ENCODE assay signal across 8 mouse cellular contexts in genomic region chr9:50603189-50603997, GRCm38 (mm10). TPM values are rescaled to one million over a fixed set of nuclear protein-coding genes. Genes with fewer than 3 reads are reported as not detected.
DNase-seq lines count a peak whose midpoint lies in the region; ATAC-seq and TF ChIP-seq lines count a peak whose summit lies in the region.

TSS of gene Sdhd (minus strand) at chr9:50603812.
TSS of gene Timm8b (plus strand) at chr9:50603910.

- peak in 1 of 2 experiments; percentile 94; a peak in 3 of 4 replicates for TF ChIP-seq POLR2A in MEL (IDR thresholded peaks at IDR 0.05; ENCODE audit: control insufficient read depth in 1 of 2, insufficient read depth in 1 of 2, low read depth in 1 of 2, low read length in 2 of 2, poor library complexity in 1 of 2)
- TF ChIP-seq POLR2A in cerebellum, adult 2 months (IDR thresholded peaks at IDR 0.05; ENCODE audit: borderline replicate concordance, insufficient read depth, low read length) = peak; percentile 95

- under 1% methylated on average over 48 of the region's 48 CpGs for WGBS in cerebellum, adult 2 months
- 2% methylated on average over 48 of the region's 48 CpGs for WGBS in forebrain, postnatal 0 days
- under 1% methylated on average over 48 of the region's 48 CpGs for whole genome bisulfite sequencing in lung, embryonic 15.5 days

- TF ChIP-seq CTCF in MEL (IDR thresholded peaks at IDR 0.05 in 2 of 3, conservative IDR thresholded peaks at IDR 0.05 in 1 of 3; ENCODE audit: control insufficient read depth in 1 of 3, insufficient read depth in 1 of 3, low read depth in 2 of 3, low read length in 3 of 3, poor library complexity in 1 of 3, severe bottlenecking in 1 of 3) = no peak
- no peak for TF ChIP-seq CTCF in cerebellum, adult 2 months (IDR thresholded peaks at IDR 0.05; ENCODE audit: borderline replicate concordance, insufficient read depth, low read depth, low read length)
- TF ChIP-seq CTCF in forebrain, postnatal 0 days (IDR thresholded peaks at IDR 0.05; ENCODE audit: low read depth) = no peak; the same call in 1 of the 2 replicates

- peaks cover 49% of the 10 kb centered on the region for H3K79me2 ChIP-seq in MEL (ENCODE audit: control insufficient read depth, insufficient read depth, low read length, poor library complexity)

- peak within 1 kb of the TSS; percentile 77 for H3K27ac ChIP-seq in MEL (ENCODE audit: control insufficient read depth, low read depth, low read length)
- H3K27ac ChIP-seq in cerebellum, adult 2 months (ENCODE audit: insufficient read depth, low read length) = peak within 1 kb of the TSS; percentile 79
- H3K27ac ChIP-seq in forebrain, postnatal 0 days (ENCODE audit: low read depth, low read length) = peak within 1 kb of the TSS; percentile 90
- peak within 1 kb of the TSS; percentile 90 for H3K27ac ChIP-seq in lung, embryonic 15.5 days

- peak within 1 kb of the TSS; percentile 80 to 88 for H3K4me3 ChIP-seq in MEL (ENCODE audit: control insufficient read depth in 1 of 2, insufficient read depth in 1 of 2, low read depth in 2 of 2, low read length in 2 of 2)
- H3K4me3 ChIP-seq in cerebellum, adult 2 months (replicated peaks; ENCODE audit: insufficient read depth, low read depth, low read length) = peak within 1 kb of the TSS; percentile 95
- peak within 1 kb of the TSS; percentile 96 for H3K4me3 ChIP-seq in forebrain, postnatal 0 days (ENCODE audit: low read depth, low read length)
- peak within 1 kb of the TSS; percentile 94 for H3K4me3 ChIP-seq in lung, embryonic 15.5 days

- TF ChIP-seq RAD21 in MEL (IDR thresholded peaks at IDR 0.05; ENCODE audit: low read depth, low read length) = no peak

- peak within 1 kb of the TSS; percentile 88 for H3K4me2 ChIP-seq in forebrain, postnatal 0 days (ENCODE audit: low read depth)
- peak within 1 kb of the TSS; percentile 84 for H3K4me2 ChIP-seq in lung, embryonic 15.5 days

- peaks cover 27 to 28% of the 10 kb centered on the region in 2 experiments for H3K36me3 ChIP-seq in MEL (ENCODE audit: control insufficient read depth in 1 of 2, insufficient read depth in 2 of 2, low read length in 2 of 2)
- peaks cover 27% of the 10 kb centered on the region for H3K36me3 ChIP-seq in forebrain, postnatal 0 days (ENCODE audit: insufficient read depth)
- H3K36me3 ChIP-seq in lung, embryonic 15.5 days = peaks cover 49% of the 10 kb centered on the region

- peak; percentile 96 for DNase-seq in MEL (ENCODE audit: low read depth, low spot score)
- peak; percentile 95 for DNase-seq in cerebellum, adult 2 months
- DNase-seq in forebrain, postnatal 0 days = peak; percentile 96
- peak; percentile 94 for DNase-seq in heart, postnatal 4 days
- peak; percentile 94 to 96 for DNase-seq in layer of hippocampus, adult 8-10 months (ENCODE audit: low spot score in 2 of 2)
- peak; percentile 91 for DNase-seq in ovary, adult 18-20 months (ENCODE audit: low spot score)
- DNase-seq in thymus, postnatal 0 days (ENCODE audit: low spot score) = peak; percentile 96

- ATAC-seq in forebrain, postnatal 0 days = peak; percentile 99
- peak; percentile 96 for ATAC-seq in lung, embryonic 15.5 days (ENCODE audit: borderline replicate concordance, extremely low read depth, low FRiP score, low TSS enrichment)

- no peak; a peak in 1 of 4 replicates for TF ChIP-seq EP300 in MEL (IDR thresholded peaks at IDR 0.05; ENCODE audit: low read depth in 1 of 2, low read length in 2 of 2)

- peak within 1 kb of the TSS; percentile 89 for H3K9ac ChIP-seq in MEL (ENCODE audit: control insufficient read depth, low read depth, low read length, poor library complexity, severe bottlenecking)
- peak within 1 kb of the TSS; percentile 88 for H3K9ac ChIP-seq in forebrain, postnatal 0 days
- H3K9ac ChIP-seq in lung, embryonic 15.5 days = peak within 1 kb of the TSS; percentile 87

- H3K9me3 ChIP-seq in MEL (replicated peaks; ENCODE audit: insufficient read depth, low read length) = no peaks in the 10 kb centered on the region
- H3K9me3 ChIP-seq in forebrain, postnatal 0 days (ENCODE audit: low read length) = no peaks in the 10 kb centered on the region
- H3K9me3 ChIP-seq in lung, embryonic 15.5 days = no peaks in the 10 kb centered on the region

- H3K4me1 ChIP-seq in MEL (ENCODE audit: control insufficient read depth in 1 of 2, insufficient read depth in 2 of 2, low read length in 2 of 2) = peaks cover 1 to 23% of the 10 kb centered on the region in 2 experiments; a peak in 2 of 4 replicates
- H3K4me1 ChIP-seq in cerebellum, adult 2 months (ENCODE audit: control insufficient read depth, insufficient read depth, low read length) = peaks cover 4% of the 10 kb centered on the region; the same call in 1 of the 2 replicates
- H3K4me1 ChIP-seq in forebrain, postnatal 0 days (ENCODE audit: insufficient read depth) = peaks cover 13% of the 10 kb centered on the region
- H3K4me1 ChIP-seq in lung, embryonic 15.5 days = peaks cover 23% of the 10 kb centered on the region

- no peaks in the 10 kb centered on the region for H3K27me3 ChIP-seq in MEL (ENCODE audit: control insufficient read depth in 1 of 2, insufficient read depth in 2 of 2, low read length in 2 of 2)
- no peaks in the 10 kb centered on the region for H3K27me3 ChIP-seq in cerebellum, adult 2 months (ENCODE audit: control insufficient read depth, insufficient read depth, low read length)
- no peaks in the 10 kb centered on the region for H3K27me3 ChIP-seq in forebrain, postnatal 0 days (ENCODE audit: insufficient read depth, low read length)
- H3K27me3 ChIP-seq in lung, embryonic 15.5 days = no peaks in the 10 kb centered on the region

TF ChIP-seq in MEL, 35 proteins besides CTCF, POLR2A, EP300 and RAD21 (continues in another document):
- TF ChIP-seq HCFC1 (IDR thresholded peaks at IDR 0.05; ENCODE audit: low read depth, low read length) (peak; percentile 91), ZNF384 (IDR thresholded peaks at IDR 0.05; ENCODE audit: low read depth, low read length) (no peak), MXI1 (IDR thresholded peaks at IDR 0.05; ENCODE audit: low read depth, low read length) (peak; percentile 69), MAZ (IDR thresholded peaks at IDR 0.05; ENCODE audit: low read depth, low read length) (no peak), ZKSCAN1 (IDR thresholded peaks at IDR 0.05; ENCODE audit: low read depth, low read length) (no peak), TAL1 (IDR thresholded peaks at IDR 0.05; ENCODE audit: low read length) (no peak), MEF2A (IDR thresholded peaks at IDR 0.05; ENCODE audit: extremely low read depth, insufficient replicate concordance, low read depth, low read length, poor library complexity, severe bottlenecking) (no peak), POLR2AphosphoS2 (IDR thresholded peaks at IDR 0.05; ENCODE audit: low read length) (peak; percentile 55; the same call in 1 of the 2 replicates), KAT2A (conservative IDR thresholded peaks at IDR 0.05; ENCODE audit: low read depth, low read length) (peak; percentile 62; the same call in 1 of the 2 replicates), RCOR1 (IDR thresholded peaks at IDR 0.05; ENCODE audit: low read depth, low read length) (no peak), GABPA (IDR thresholded peaks at IDR 0.05; ENCODE audit: low read depth, low read length) (no peak), E2F4 (IDR thresholded peaks at IDR 0.05; ENCODE audit: borderline replicate concordance, low read depth, low read length) (no peak), TCF12 (IDR thresholded peaks at IDR 0.05; ENCODE audit: low read depth, low read length) (peak; percentile 13; the same call in 1 of the 2 replicates), NRF1 (IDR thresholded peaks at IDR 0.05; ENCODE audit: insufficient read depth, low read depth, low read length, poor library complexity, severe bottlenecking) (peak; percentile 97), ETS1 (IDR thresholded peaks at IDR 0.05; ENCODE audit: low read depth, low read length) (no peak), SIN3A (IDR thresholded peaks at IDR 0.05; ENCODE audit: low read length) (peak; percentile 74), MYC (IDR thresholded peaks at IDR 0.05; ENCODE audit: low read depth, low read length) (0 out of 2 replicates have a peak, but pooled peaks have one; percentile 21), ZMIZ1 (IDR thresholded peaks at IDR 0.05; ENCODE audit: low read depth, low read length) (peak; percentile 57; the same call in 1 of the 2 replicates), ELF1 (IDR thresholded peaks at IDR 0.05; ENCODE audit: low read depth, low read length) (peak; percentile 87), USF2 (IDR thresholded peaks at IDR 0.05; ENCODE audit: borderline replicate concordance in 1 of 2, insufficient read depth in 1 of 2, low read depth in 1 of 2, low read length in 2 of 2) (no peak), MAX (IDR thresholded peaks at IDR 0.05; ENCODE audit: low read length) (peak; percentile 24; the same call in 1 of the 2 replicates), NELFE (IDR thresholded peaks at IDR 0.05; ENCODE audit: low read depth, low read length) (peak; percentile 95)

RNA-seq across cellular contexts. Expression of gene Sdhd, which starts in this region (rescaled TPM):
- total RNA-seq in MEL (2012; rRNA removed) = 312 and 340 TPM in 2 replicates
- 100 to 1,000 TPM in 1 of 2 experiments, not detected in 1; 375 TPM for polyA plus RNA-seq in MEL (2012; ENCODE audit: insufficient read depth in 1 of 2, insufficient read length in 2 of 2, low read depth in 1 of 2, low replicate concordance in 2 of 2, missing spikeins in 1 of 2)
- 193 and 205 TPM in 2 replicates for polyA plus RNA-seq in cerebellum, adult 2 months (2012; rRNA removed)
- total RNA-seq in forebrain, postnatal 0 days (2014; rRNA removed) = 151 and 168 TPM in 2 replicates
- 279 and 305 TPM in 2 replicates for polyA plus RNA-seq in forebrain, postnatal 0 days (2015; fragmentation: Nextera tagmentation; extraction: Ambion mirVana)
- total RNA-seq in heart, postnatal 4 days (2021) = 100 to 1,000 TPM; 664 to 695 TPM
- 100 to 1,000 TPM; 108 to 126 (median 114) TPM for total RNA-seq in layer of hippocampus, adult 8-10 months (2022)
- 305 and 310 TPM in 2 replicates for polyA plus RNA-seq in lung, embryonic 15.5 days (2015; fragmentation: Nextera tagmentation; extraction: Ambion mirVana)
- polyA plus RNA-seq in thymus, postnatal 0 days (2015; fragmentation: Nextera tagmentation; extraction: Ambion mirVana) = 303 and 309 TPM in 2 replicates

RNA-seq across cellular contexts. Expression of gene Timm8b, which starts in this region (rescaled TPM):
- 227 and 247 TPM in 2 replicates for total RNA-seq in MEL (2012; rRNA removed)
- 100 to 1,000 TPM in 1 of 2 experiments, not detected in 1; 129 TPM for polyA plus RNA-seq in MEL (2012; ENCODE audit: insufficient read depth in 1 of 2, insufficient read length in 2 of 2, low read depth in 1 of 2, low replicate concordance in 2 of 2, missing spikeins in 1 of 2)
- polyA plus RNA-seq in cerebellum, adult 2 months (2012; rRNA removed) = 481 and 504 TPM in 2 replicates
- total RNA-seq in forebrain, postnatal 0 days (2014; rRNA removed) = 234 and 297 TPM in 2 replicates
- 389 and 523 TPM in 2 replicates for polyA plus RNA-seq in forebrain, postnatal 0 days (2015; fragmentation: Nextera tagmentation; extraction: Ambion mirVana)
- 100 to 1,000 TPM; 196 to 216 TPM for total RNA-seq in heart, postnatal 4 days (2021)
- 100 to 1,000 TPM; 182 to 219 (median 194) TPM for total RNA-seq in layer of hippocampus, adult 8-10 months (2022)
- 176 and 188 TPM in 2 replicates for polyA plus RNA-seq in lung, embryonic 15.5 days (2015; fragmentation: Nextera tagmentation; extraction: Ambion mirVana)
- polyA plus RNA-seq in thymus, postnatal 0 days (2015; fragmentation: Nextera tagmentation; extraction: Ambion mirVana) = 282 and 312 TPM in 2 replicates

Comparison
In these comparisons a context has a peak if more than half of its experiments do, and no peak if none do; other contexts are left out.
1. Peak in every context shown above with its lines: DNase-seq, ATAC-seq, H3K4me3 ChIP-seq and H3K27ac ChIP-seq.